Mouse (Mus musculus) central nervous system, embryonic 18 days (tissue): ENCODE measurements around the gene Il11. TPM values are rescaled to one million over a fixed set of nuclear protein-coding genes. Genes with fewer than 3 reads are reported as not detected.

ENCODE experiments used
- polyA plus RNA-seq: library from polyadenylated mRNA; depleted of rRNA; stranded (reverse); fragments of >200 nt; gene quantifications from 2 replicates; pipeline ENCODE4 v1.2.3, GENCODE M21; 2012; rRNA removed

Gene Il11
- polyA plus RNA-seq: 0.49 and 0.62 TPM in 2 replicates

DNA sequence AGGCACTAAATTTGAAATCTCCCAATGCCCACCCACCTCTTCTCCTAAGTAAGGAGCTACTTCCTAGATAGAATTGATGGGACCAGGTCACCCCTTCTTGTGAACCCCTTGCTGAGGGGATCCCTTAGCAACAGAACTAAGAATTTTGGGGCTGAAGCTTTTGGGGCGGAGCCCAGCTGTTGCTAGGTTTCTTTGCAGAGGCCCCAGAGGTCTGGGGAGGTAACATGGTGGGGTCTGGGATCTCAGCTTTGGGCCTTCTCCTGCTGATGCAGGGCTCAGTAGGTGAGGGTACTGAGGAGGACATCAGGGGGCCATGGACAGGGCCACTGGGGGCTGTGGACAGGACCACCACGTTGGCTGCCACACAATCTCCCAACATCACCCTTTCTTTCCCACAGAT is at the start of gene Il11, which contains the start of gene Tmem190:
Gene Il11 (minus strand): TSS at position 101 of the 400 bp plus-strand sequence.
Gene Tmem190 (plus strand): TSS at position 179 of the 400 bp plus-strand sequence.

DNA sequence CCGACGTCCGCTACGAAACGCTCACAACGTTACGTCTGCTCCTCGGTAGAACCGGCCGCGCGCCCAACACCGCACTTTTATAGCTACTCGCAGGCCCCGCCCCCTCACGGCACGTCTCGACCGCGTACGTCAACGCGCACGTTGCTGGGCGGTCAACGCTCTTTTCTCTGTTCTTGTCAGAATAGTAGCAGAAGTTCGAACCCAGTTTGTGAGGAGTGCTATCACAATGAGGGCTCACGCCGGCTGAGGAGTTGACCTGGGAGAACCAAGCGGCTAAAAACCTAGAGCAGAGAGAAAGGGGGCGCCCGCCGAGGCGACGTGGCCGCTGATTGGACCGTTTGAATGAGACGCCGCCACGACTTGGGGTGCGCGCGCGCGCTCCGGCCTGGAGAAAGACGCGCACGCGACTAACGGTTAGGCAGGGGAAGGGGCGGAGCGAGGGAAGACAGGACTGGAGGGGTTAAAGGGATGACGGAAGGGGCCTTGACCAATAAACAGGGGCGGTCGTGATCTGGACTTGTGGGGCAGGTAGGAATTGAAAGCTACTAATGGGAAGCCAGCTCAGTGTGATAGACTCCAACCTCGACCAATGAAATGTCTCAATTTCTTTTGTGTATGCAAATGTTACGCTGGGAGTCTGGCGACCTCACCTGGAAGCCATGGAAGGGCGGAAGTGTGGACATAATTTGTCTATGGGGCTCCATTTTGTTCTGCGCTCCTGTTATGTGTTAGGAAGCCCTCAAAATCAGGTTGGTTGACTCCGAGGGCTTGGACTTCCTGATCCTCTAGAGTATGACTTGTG is 29.8 kb upstream of the Il11 start, which contains the start of gene Ube2s:
Gene Ube2s (minus strand): TSS at position 288 of the 802 bp plus-strand sequence.

DNA sequence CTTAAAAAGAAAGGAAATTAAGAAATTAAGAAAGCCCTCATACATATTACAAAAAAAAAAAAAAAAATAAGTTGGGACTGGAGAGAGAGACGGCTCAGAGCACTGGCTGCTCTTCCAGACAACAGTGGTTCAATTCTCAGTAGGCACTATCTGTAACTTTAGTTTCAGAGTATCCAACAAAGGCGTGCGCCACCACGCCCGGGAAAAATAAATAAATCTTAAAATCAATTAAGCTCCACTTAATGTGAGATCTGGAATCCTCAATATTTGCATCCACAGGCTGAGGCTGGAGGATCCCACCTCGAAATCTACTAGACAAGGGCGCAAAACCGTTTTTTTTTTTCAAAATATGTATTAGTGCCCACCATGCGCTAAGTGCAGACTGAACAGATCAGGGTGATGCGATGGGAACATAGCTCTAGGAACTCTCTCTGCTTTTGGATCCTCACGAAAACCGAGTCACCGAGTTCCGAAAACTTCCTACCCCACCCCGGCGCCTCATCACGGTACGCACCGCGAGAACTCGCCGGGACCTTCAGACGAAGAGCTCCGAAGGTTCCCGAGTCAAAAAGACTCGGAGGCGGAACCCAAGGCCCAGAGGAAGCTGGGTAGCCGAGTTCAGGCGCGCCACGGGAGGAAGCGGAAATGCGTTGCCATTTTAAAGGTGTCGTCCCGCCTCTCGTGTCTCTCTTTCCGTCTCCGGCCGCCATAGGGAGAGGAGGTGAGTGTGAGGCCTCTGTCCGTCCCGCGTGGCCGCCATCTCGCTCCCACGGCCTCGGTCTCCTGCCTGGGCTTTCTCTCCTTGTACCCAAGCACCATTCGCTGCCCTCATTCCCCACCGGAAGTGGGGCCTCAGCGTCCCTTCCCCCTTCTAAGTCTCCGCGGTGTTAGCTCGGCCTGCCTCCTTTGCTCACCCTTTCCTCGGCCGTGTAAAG is 9.9 kb upstream of the Il11 start, which contains the start of gene Rpl28:
Gene Rpl28 (plus strand): TSS at position 597 of the 935 bp plus-strand sequence.

DNA sequence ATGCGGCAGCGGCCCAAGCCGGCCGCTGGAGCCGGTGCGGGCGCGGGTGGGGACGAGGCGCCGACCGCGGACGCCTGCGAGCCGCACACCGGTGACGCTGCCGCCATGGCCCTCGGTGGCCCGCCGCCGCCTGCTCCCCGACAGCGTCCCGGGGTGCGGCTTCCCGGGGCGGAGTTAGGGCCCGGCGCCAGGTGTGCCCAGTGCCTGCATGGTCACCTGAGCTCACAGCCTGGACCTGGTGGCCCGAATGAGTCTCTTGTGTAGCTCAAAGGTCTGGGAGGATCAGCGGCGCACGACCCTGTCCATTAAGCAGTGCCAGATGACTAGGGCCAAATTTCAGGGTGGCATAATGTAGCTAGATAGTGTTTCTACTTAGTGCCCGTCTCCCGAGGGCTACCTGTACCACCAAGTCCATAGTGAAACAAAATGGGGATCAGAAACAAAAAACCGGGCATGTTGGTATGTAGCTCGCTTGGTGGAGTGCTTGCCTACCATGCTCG is 6.8 kb upstream of the Il11 start, which contains the start of gene Tmem238:
Gene Tmem238 (minus strand): TSS at position 221 of the 500 bp plus-strand sequence.

DNA sequence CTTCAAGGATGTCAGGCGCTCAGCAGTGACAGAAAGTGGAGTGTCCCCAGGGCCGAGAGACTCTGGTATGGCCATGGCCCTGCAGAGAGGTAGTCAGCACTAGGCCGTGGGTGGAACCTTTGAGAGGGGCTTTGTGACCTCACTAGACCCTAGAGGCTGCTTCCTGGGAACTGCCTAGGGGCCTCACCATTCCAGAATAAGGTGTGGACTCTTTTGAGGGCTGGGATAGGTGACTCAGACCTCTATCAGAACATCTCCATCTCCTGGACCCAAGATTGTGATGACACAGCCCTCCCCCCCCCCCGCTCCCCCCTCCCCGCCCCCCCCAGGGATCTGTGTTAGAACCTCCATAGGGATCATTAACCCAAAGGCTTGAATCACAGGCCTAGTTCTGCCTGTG is 11.5 kb downstream of the Il11 start, which contains the start of gene Fam71e2:
Gene Fam71e2 (minus strand): TSS at position 101 of the 400 bp plus-strand sequence.

DNA sequence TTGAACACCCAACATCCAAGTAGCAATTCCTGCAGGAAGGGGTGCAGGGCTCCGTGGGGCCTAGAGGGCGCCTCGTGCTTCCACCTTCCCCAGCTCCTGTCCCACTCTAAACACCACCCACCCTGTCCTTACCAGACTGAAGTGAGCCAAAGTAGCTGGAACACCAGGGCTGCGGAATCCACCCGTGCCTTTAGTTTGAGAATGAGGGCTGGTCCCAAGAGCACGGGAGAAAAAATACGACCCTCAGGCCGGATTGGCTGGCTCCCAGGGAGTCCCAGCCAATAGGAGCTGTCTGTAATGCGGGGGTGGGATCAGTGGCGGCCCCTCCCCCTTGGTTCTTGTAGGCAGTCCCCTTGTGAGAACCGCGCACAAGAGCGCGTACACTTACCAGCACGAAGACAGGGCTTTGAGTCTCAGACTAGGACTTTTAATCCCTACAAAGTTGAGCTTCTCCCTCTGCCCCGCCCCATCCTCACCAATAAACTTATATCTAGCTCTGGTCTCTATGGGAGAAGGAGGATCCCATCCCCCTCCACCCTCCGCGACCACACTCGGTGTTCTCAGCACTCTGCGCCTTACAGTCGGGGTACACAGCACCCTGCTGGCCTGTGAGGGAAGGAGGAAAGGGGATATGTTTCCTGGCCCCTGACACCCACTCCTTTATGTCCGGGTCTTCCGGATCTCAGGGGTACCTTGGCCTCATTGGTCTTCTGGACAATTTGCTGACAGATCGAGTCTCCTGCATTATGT is 29.7 kb downstream of the Il11 start, which contains the start of gene Cox6b2:
Gene Cox6b2 (minus strand): TSS at position 274 of the 750 bp plus-strand sequence.

DNA sequence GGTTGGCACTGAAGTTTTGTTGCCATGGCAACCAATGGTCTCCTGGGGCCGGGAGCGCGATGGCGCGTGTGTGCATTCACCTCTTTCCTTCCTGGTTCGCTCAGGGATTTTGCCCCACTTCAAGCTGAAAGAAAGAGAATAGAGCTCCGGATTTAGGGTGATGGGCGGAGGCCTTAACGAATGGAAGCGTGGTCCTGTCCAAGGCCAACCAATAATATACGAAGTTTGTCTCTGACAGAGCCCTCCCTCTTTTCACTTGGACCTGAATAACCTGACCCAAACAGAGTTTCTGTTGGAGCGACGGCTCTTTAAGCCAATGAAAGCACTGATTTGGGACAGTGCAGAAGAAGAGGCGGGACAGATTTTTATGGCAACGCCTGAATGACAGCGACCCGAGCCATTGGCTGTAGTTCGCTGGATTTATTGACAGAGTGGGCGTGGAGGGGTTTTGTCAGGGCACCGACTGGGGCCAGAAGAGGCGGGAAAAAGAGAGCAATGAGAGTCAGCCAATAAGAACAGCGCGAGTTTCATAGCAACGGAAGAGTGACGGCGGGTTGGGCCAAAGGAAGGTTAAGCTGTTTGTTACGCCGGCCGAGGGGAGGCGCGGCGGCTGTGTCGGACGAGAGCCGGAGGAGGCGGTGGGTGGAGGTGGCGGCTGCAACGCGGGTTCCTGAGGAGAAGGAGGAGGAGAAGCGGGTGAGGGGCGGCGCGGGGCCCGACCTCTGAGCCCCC is 42.9 kb downstream of the Il11 start, which contains the start of gene Kmt5c:
Gene Kmt5c (plus strand): TSS at position 572 of the 732 bp plus-strand sequence.

DNA sequence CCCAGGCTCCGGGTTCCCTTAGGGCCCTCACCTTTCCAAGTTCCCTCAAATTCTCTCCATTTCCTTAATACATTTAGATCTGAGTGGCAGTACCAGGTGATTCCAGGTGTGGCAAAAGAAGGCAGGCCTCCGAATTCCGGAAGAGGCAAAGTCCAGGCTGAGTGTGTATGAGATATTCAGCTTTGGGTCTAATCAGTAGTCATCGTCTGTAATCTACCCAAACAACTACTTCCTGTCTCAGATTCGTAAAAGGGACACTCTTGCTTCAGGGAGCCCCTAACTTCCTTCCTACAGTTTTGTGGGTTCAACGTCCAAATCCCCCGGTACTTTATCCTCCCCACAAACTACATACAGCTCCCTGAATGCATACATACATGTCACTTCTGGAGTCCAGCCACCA is 57.5 kb downstream of the Il11 start, which contains the start of gene Tmem150b:
Gene Tmem150b (minus strand): TSS at position 81 of the 400 bp plus-strand sequence.

Other genes with a start within 250 kb of the Il11 start
- 181 and 203 TPM in 2 replicates for gene Syt5, start 235.3 kb downstream of the Il11 start, polyA plus RNA-seq
- 3.0 and 3.2 TPM in 2 replicates for gene Ptprh, start 178.8 kb downstream of the Il11 start, polyA plus RNA-seq
- gene Tmem86b, start 151.4 kb downstream of the Il11 start, polyA plus RNA-seq: 37.0 and 37.6 TPM in 2 replicates
- gene Ppp6r1, start 123.8 kb downstream of the Il11 start, polyA plus RNA-seq: 101 and 103 TPM in 2 replicates
- 102 and 104 TPM in 2 replicates for gene Hspbp1, start 97.8 kb downstream of the Il11 start, polyA plus RNA-seq
- gene Brsk1, start 92.3 kb downstream of the Il11 start, polyA plus RNA-seq: 143 and 158 TPM in 2 replicates
- 0.11 and 0.14 TPM in 2 replicates for gene Tmem150b, start 57.6 kb downstream of the Il11 start, polyA plus RNA-seq
- 112 and 122 TPM in 2 replicates for gene Kmt5c, start 42.7 kb downstream of the Il11 start, polyA plus RNA-seq
- 29.6 and 43.1 TPM in 2 replicates for gene Cox6b2, start 29.8 kb downstream of the Il11 start, polyA plus RNA-seq
- 0.03 TPM in 1 of 2 replicates, not detected in the other for gene Fam71e2, start 11.6 kb downstream of the Il11 start, polyA plus RNA-seq
- gene Tmem190, start 78 bp upstream of the Il11 start, polyA plus RNA-seq: not detected in 2 replicates
- gene Tmem238, start 6.8 kb upstream of the Il11 start, polyA plus RNA-seq: 6.4 and 7.8 TPM in 2 replicates
- 289 and 373 TPM in 2 replicates for gene Rpl28, start 10.0 kb upstream of the Il11 start, polyA plus RNA-seq
- gene Ube2s, start 29.7 kb upstream of the Il11 start, polyA plus RNA-seq: 351 and 378 TPM in 2 replicates
- gene Shisa7, start 61.8 kb upstream of the Il11 start, polyA plus RNA-seq: 155 and 178 TPM in 2 replicates
- 2.4 and 3.1 TPM in 2 replicates for gene Isoc2b, start 87.4 kb upstream of the Il11 start, polyA plus RNA-seq
- 6.4 and 7.5 TPM in 2 replicates for gene Isoc2a, start 94.3 kb upstream of the Il11 start, polyA plus RNA-seq
- gene Gm36210, start 123.7 kb upstream of the Il11 start, polyA plus RNA-seq: 0.89 and 1.0 TPM in 2 replicates
- gene Zfp628, start 132.4 kb upstream of the Il11 start, polyA plus RNA-seq: 8.0 and 9.8 TPM in 2 replicates
- 34.3 and 37.0 TPM in 2 replicates for gene Nat14, start 139.2 kb upstream of the Il11 start, polyA plus RNA-seq
- gene Ssc5d, start 142.9 kb upstream of the Il11 start, polyA plus RNA-seq: 2.5 and 3.2 TPM in 2 replicates
- 0.12 and 0.23 TPM in 2 replicates for gene Sbk2, start 181.5 kb upstream of the Il11 start, polyA plus RNA-seq
- gene Sbk3, start 188.3 kb upstream of the Il11 start, polyA plus RNA-seq: 1.9 and 2.0 TPM in 2 replicates
- gene Zfp579, start 213.3 kb upstream of the Il11 start, polyA plus RNA-seq: 83.5 and 95.4 TPM in 2 replicates
- gene Zfp524, start 231.6 kb upstream of the Il11 start, polyA plus RNA-seq: 9.7 and 10.5 TPM in 2 replicates
- 30.6 and 33.0 TPM in 2 replicates for gene Fiz1, start 231.8 kb upstream of the Il11 start, polyA plus RNA-seq
- gene Gm44973, start 232.6 kb upstream of the Il11 start, polyA plus RNA-seq: not detected in 2 replicates
- 28.3 and 32.9 TPM in 2 replicates for gene Zfp865, start 237.5 kb upstream of the Il11 start, polyA plus RNA-seq
- gene Ccdc106, start 237.7 kb upstream of the Il11 start, polyA plus RNA-seq: 70.7 and 72.2 TPM in 2 replicates